Mouse (Mus musculus): ENCODE data around the gene Gstm3.
"Not testable (repeated sequence)": the region's sequence is repeated elsewhere in the genome, so short reads cannot be mapped to it uniquely, and the experiment has no call there.

The Gstm3 gene

GRCm38 (mm10) chr3:107972070-107972469, 3.0 kb upstream of the Gstm3 start:
- no peak for DNase-seq (ENCODE audit: extremely low spot score)

GRCm38 (mm10) chr3:107971101-107971500, 2.0 kb upstream of the Gstm3 start:
- not testable (repeated sequence) for DNase-seq (ENCODE audit: extremely low spot score)

GRCm38 (mm10) chr3:107966631-107967030, 2.5 kb downstream of the Gstm3 start:
- no peak for DNase-seq (ENCODE audit: extremely low spot score)

- no peak for DNase-seq (ENCODE audit: extremely low spot score)
Observed at GRCm38 (mm10) chr3:107965592-107965991, 3.5 kb downstream of the Gstm3 start.

- DNase-seq (ENCODE audit: extremely low spot score) = no peak
Observed at GRCm38 (mm10) chr3:107964656-107965308, 4.3 kb downstream of the Gstm3 start.

GRCm38 (mm10) chr3:107964026-107964425, 5.1 kb downstream of the Gstm3 start:
- no peak for DNase-seq (ENCODE audit: extremely low spot score)

GRCm38 (mm10) chr3:107955260-107955659, 13.8 kb downstream of the Gstm3 start:
- not testable (repeated sequence) for DNase-seq (ENCODE audit: extremely low spot score)

- no peak for DNase-seq (ENCODE audit: extremely low spot score)
Observed at GRCm38 (mm10) chr3:107953906-107954305, 15.2 kb downstream of the Gstm3 start.

GRCm38 (mm10) chr3:107953328-107953755, 15.7 kb downstream of the Gstm3 start:
- DNase-seq (ENCODE audit: extremely low spot score) = peak; percentile 46

GRCm38 (mm10) chr3:107950531-107950930, 18.6 kb downstream of the Gstm3 start:
- DNase-seq (ENCODE audit: extremely low spot score) = no peak

- DNase-seq (ENCODE audit: extremely low spot score) = not testable (repeated sequence)
Observed at GRCm38 (mm10) chr3:107949461-107949860, 19.6 kb downstream of the Gstm3 start.

- DNase-seq (ENCODE audit: extremely low spot score) = no peak
Observed at GRCm38 (mm10) chr3:107945729-107946128, 23.4 kb downstream of the Gstm3 start.

- DNase-seq (ENCODE audit: extremely low spot score) = peak; percentile 57
Observed at GRCm38 (mm10) chr3:107943239-107943990, 25.7 kb downstream of the Gstm3 start, which contains the start of gene Gstm6. Gstm6 (minus strand) TSS chr3:107943749.

GRCm38 (mm10) chr3:107941261-107941660, 27.8 kb downstream of the Gstm3 start:
- DNase-seq (ENCODE audit: extremely low spot score) = no peak

GRCm38 (mm10) chr3:107940524-107940923, 28.6 kb downstream of the Gstm3 start:
- DNase-seq (ENCODE audit: extremely low spot score) = no peak

- no peak for DNase-seq (ENCODE audit: extremely low spot score)
Observed at GRCm38 (mm10) chr3:107939830-107940229, 29.3 kb downstream of the Gstm3 start.

GRCm38 (mm10) chr3:107939403-107939802, 29.7 kb downstream of the Gstm3 start:
- peak; percentile 46 for DNase-seq (ENCODE audit: extremely low spot score)

GRCm38 (mm10) chr3:107935888-107936287, 33.2 kb downstream of the Gstm3 start:
- DNase-seq (ENCODE audit: extremely low spot score) = no peak

- DNase-seq (ENCODE audit: extremely low spot score) = no peak
Observed at GRCm38 (mm10) chr3:107935268-107935667, 33.8 kb downstream of the Gstm3 start.

- DNase-seq (ENCODE audit: extremely low spot score) = no peak
Observed at GRCm38 (mm10) chr3:107932128-107932527, 37.0 kb downstream of the Gstm3 start.

- DNase-seq (ENCODE audit: extremely low spot score) = peak; percentile 90
Observed at GRCm38 (mm10) chr3:107931670-107932069, 37.4 kb downstream of the Gstm3 start, which contains the start of gene Gstm7. Gstm7 (minus strand) TSS chr3:107931817.

GRCm38 (mm10) chr3:107931134-107931533, 37.9 kb downstream of the Gstm3 start:
- DNase-seq (ENCODE audit: extremely low spot score) = no peak

GRCm38 (mm10) chr3:107929731-107930130, 39.4 kb downstream of the Gstm3 start:
- no peak for DNase-seq (ENCODE audit: extremely low spot score)
